Mouse (Mus musculus): ENCODE results near the gene Ddc. TPM values are rescaled to one million over a fixed set of nuclear protein-coding genes. Genes with fewer than 3 reads are reported as not detected.

Ddc gene
- polyA plus RNA-seq, 1 experiment = 0.19 TPM

GRCm38 (mm10) chr11:11930527-11930926, 32.6 kb upstream of the Ddc start:
- Histone ChIP-seq H3K27ac (ENCODE audit: control insufficient read depth, insufficient read depth, low read depth, low read length) (no peak overlapping the region), H3K4me3 (ENCODE audit: control insufficient read depth, low read depth, low read length) (no peak overlapping the region), H3K4me1 (ENCODE audit: control insufficient read depth, insufficient read depth, low read length) (no peaks in the 10 kb centered on the region), H3K27me3 (ENCODE audit: control insufficient read depth, insufficient read depth, low read length) (no peaks in the 10 kb centered on the region), H3K36me3 (ENCODE audit: control insufficient read depth, insufficient read depth, low read length) (no peaks in the 10 kb centered on the region)
- TF ChIP-seq CTCF (IDR thresholded peaks at IDR 0.05; ENCODE audit: control insufficient read depth, insufficient read depth, insufficient replicate concordance, low read depth, low read length) (no peak), POLR2A (IDR thresholded peaks at IDR 0.05; ENCODE audit: control insufficient read depth, low read depth, low read length) (no peak)

GRCm38 (mm10) chr11:11929059-11929458, 31.1 kb upstream of the Ddc start:
- Histone ChIP-seq H3K4me3 (ENCODE audit: control insufficient read depth, low read depth, low read length) (no peak overlapping the region), H3K27me3 (ENCODE audit: control insufficient read depth, insufficient read depth, low read length) (no peaks in the 10 kb centered on the region), H3K36me3 (ENCODE audit: control insufficient read depth, insufficient read depth, low read length) (no peaks in the 10 kb centered on the region), H3K27ac (ENCODE audit: control insufficient read depth, insufficient read depth, low read depth, low read length) (no peak overlapping the region), H3K4me1 (ENCODE audit: control insufficient read depth, insufficient read depth, low read length) (no peaks in the 10 kb centered on the region)
- TF ChIP-seq CTCF (IDR thresholded peaks at IDR 0.05; ENCODE audit: control insufficient read depth, insufficient read depth, insufficient replicate concordance, low read depth, low read length) (no peak), POLR2A (IDR thresholded peaks at IDR 0.05; ENCODE audit: control insufficient read depth, low read depth, low read length) (no peak)

- Histone ChIP-seq H3K4me1 (ENCODE audit: control insufficient read depth, insufficient read depth, low read length) (no peaks in the 10 kb centered on the region), H3K36me3 (ENCODE audit: control insufficient read depth, insufficient read depth, low read length) (no peaks in the 10 kb centered on the region)
- TF ChIP-seq CTCF (IDR thresholded peaks at IDR 0.05; ENCODE audit: control insufficient read depth, insufficient read depth, insufficient replicate concordance, low read depth, low read length) = no peak
- no peak for TF ChIP-seq POLR2A (IDR thresholded peaks at IDR 0.05; ENCODE audit: control insufficient read depth, low read depth, low read length)
Measured at GRCm38 (mm10) chr11:11928586-11928985, 30.6 kb upstream of the Ddc start.

GRCm38 (mm10) chr11:11923900-11924299, 26.0 kb upstream of the Ddc start:
- Histone ChIP-seq H3K27ac (ENCODE audit: control insufficient read depth, insufficient read depth, low read depth, low read length) (no peak overlapping the region), H3K27me3 (ENCODE audit: control insufficient read depth, insufficient read depth, low read length) (no peaks in the 10 kb centered on the region), H3K36me3 (ENCODE audit: control insufficient read depth, insufficient read depth, low read length) (no peaks in the 10 kb centered on the region), H3K4me3 (ENCODE audit: control insufficient read depth, low read depth, low read length) (no peak overlapping the region), H3K4me1 (ENCODE audit: control insufficient read depth, insufficient read depth, low read length) (no peaks in the 10 kb centered on the region)
- TF ChIP-seq POLR2A (IDR thresholded peaks at IDR 0.05; ENCODE audit: control insufficient read depth, low read depth, low read length) (no peak), CTCF (IDR thresholded peaks at IDR 0.05; ENCODE audit: control insufficient read depth, insufficient read depth, insufficient replicate concordance, low read depth, low read length) (no peak)

More at GRCm38 (mm10) chr11:11928586-11928985, 30.6 kb upstream of the Ddc start:
- Histone ChIP-seq H3K27me3 (ENCODE audit: control insufficient read depth, insufficient read depth, low read length) (no peaks in the 10 kb centered on the region), H3K27ac (ENCODE audit: control insufficient read depth, insufficient read depth, low read depth, low read length) (no peak overlapping the region), H3K4me3 (ENCODE audit: control insufficient read depth, low read depth, low read length) (no peak overlapping the region)

GRCm38 (mm10) chr11:11923345-11923744, 25.4 kb upstream of the Ddc start:
- Histone ChIP-seq H3K4me1 (ENCODE audit: control insufficient read depth, insufficient read depth, low read length) (no peaks in the 10 kb centered on the region), H3K27me3 (ENCODE audit: control insufficient read depth, insufficient read depth, low read length) (no peaks in the 10 kb centered on the region), H3K36me3 (ENCODE audit: control insufficient read depth, insufficient read depth, low read length) (no peaks in the 10 kb centered on the region), H3K27ac (ENCODE audit: control insufficient read depth, insufficient read depth, low read depth, low read length) (no peak overlapping the region), H3K4me3 (ENCODE audit: control insufficient read depth, low read depth, low read length) (no peak overlapping the region)
- TF ChIP-seq CTCF (IDR thresholded peaks at IDR 0.05; ENCODE audit: control insufficient read depth, insufficient read depth, insufficient replicate concordance, low read depth, low read length) (no peak), POLR2A (IDR thresholded peaks at IDR 0.05; ENCODE audit: control insufficient read depth, low read depth, low read length) (no peak)

- H3K36me3 ChIP-seq (ENCODE audit: control insufficient read depth, insufficient read depth, low read length) = no peaks in the 10 kb centered on the region
- TF ChIP-seq CTCF (IDR thresholded peaks at IDR 0.05; ENCODE audit: control insufficient read depth, insufficient read depth, insufficient replicate concordance, low read depth, low read length) = no peak
- TF ChIP-seq POLR2A (IDR thresholded peaks at IDR 0.05; ENCODE audit: control insufficient read depth, low read depth, low read length) = no peak
- no peaks in the 10 kb centered on the region for H3K27me3 ChIP-seq (ENCODE audit: control insufficient read depth, insufficient read depth, low read length)
- no peak overlapping the region for H3K4me3 ChIP-seq (ENCODE audit: control insufficient read depth, low read depth, low read length)
- H3K27ac ChIP-seq (ENCODE audit: control insufficient read depth, insufficient read depth, low read depth, low read length) = no peak overlapping the region
- H3K4me1 ChIP-seq (ENCODE audit: control insufficient read depth, insufficient read depth, low read length) = no peaks in the 10 kb centered on the region
Measured at GRCm38 (mm10) chr11:11922106-11922505, 24.2 kb upstream of the Ddc start.

- no peaks in the 10 kb centered on the region for H3K27me3 ChIP-seq (ENCODE audit: control insufficient read depth, insufficient read depth, low read length)
- TF ChIP-seq CTCF (IDR thresholded peaks at IDR 0.05; ENCODE audit: control insufficient read depth, insufficient read depth, insufficient replicate concordance, low read depth, low read length) (no peak), POLR2A (IDR thresholded peaks at IDR 0.05; ENCODE audit: control insufficient read depth, low read depth, low read length) (no peak)
- H3K4me1 ChIP-seq (ENCODE audit: control insufficient read depth, insufficient read depth, low read length) = no peaks in the 10 kb centered on the region
- no peaks in the 10 kb centered on the region for H3K36me3 ChIP-seq (ENCODE audit: control insufficient read depth, insufficient read depth, low read length)
- H3K4me3 ChIP-seq (ENCODE audit: control insufficient read depth, low read depth, low read length) = no peak overlapping the region
- H3K27ac ChIP-seq (ENCODE audit: control insufficient read depth, insufficient read depth, low read depth, low read length) = no peak overlapping the region
Measured at GRCm38 (mm10) chr11:11907703-11908413, 9.9 kb upstream of the Ddc start.
